In genomic region chr5:111138927-111139565, GRCm38 (mm10) we compare ENCODE assay signal across 8 mouse cellular contexts.
DNase-seq lines count a peak whose midpoint lies in the region; ATAC-seq lines count a peak whose summit lies in the region.

No protein-coding gene starts in this region.

- no peaks in the 10 kb centered on the region for H3K36me3 ChIP-seq in hindbrain, embryonic 10.5 days
- H3K36me3 ChIP-seq in hindbrain, embryonic 16.5 days (ENCODE audit: control insufficient read depth, insufficient read depth, low read length): no peaks in the 10 kb centered on the region
- no peaks in the 10 kb centered on the region for H3K36me3 ChIP-seq in hindbrain, embryonic 13.5 days
- H3K36me3 ChIP-seq in midbrain, embryonic 15.5 days (replicated peaks): no peaks in the 10 kb centered on the region

- peaks cover 6% of the 10 kb centered on the region; the same call in 1 of the 2 replicates for H3K27me3 ChIP-seq in hindbrain, embryonic 10.5 days (ENCODE audit: insufficient read depth, poor library complexity, severe bottlenecking)
- H3K27me3 ChIP-seq in hindbrain, embryonic 16.5 days (replicated peaks; ENCODE audit: control insufficient read depth, insufficient read depth, low read length): no peaks in the 10 kb centered on the region
- H3K27me3 ChIP-seq in hindbrain, embryonic 13.5 days: no peaks in the 10 kb centered on the region
- H3K27me3 ChIP-seq in midbrain, embryonic 15.5 days (replicated peaks): no peaks in the 10 kb centered on the region

- ATAC-seq in hindbrain, embryonic 16.5 days: no peak
- ATAC-seq in hindbrain, embryonic 13.5 days (ENCODE audit: low FRiP score): no peak
- no peak for ATAC-seq in midbrain, embryonic 15.5 days (replicated peaks)
- no peak for ATAC-seq in activated CD4-positive, CD25-positive, alpha-beta regulatory T cell, adult 4 months

- WGBS in hindbrain, embryonic 10.5 days: 62% methylated on average over 7 of the region's 7 CpGs
- 65% methylated on average over 7 of the region's 7 CpGs for WGBS in hindbrain, embryonic 16.5 days
- WGBS in hindbrain, embryonic 13.5 days: 64% methylated on average over 7 of the region's 7 CpGs
- 73% methylated on average over 7 of the region's 7 CpGs for whole genome bisulfite sequencing in midbrain, embryonic 15.5 days

- no peaks in the 10 kb centered on the region for H3K9me3 ChIP-seq in hindbrain, embryonic 10.5 days
- H3K9me3 ChIP-seq in hindbrain, embryonic 16.5 days (ENCODE audit: control insufficient read depth, low read length): no peaks in the 10 kb centered on the region
- H3K9me3 ChIP-seq in hindbrain, embryonic 13.5 days: no peaks in the 10 kb centered on the region
- no peaks in the 10 kb centered on the region for H3K9me3 ChIP-seq in midbrain, embryonic 15.5 days

- DNase-seq in hindbrain, embryonic 10.5 days (ENCODE audit: low spot score): no peak
- DNase-seq in liver: peak; percentile 21
- DNase-seq in adrenal gland, adult 18-20 months (ENCODE audit: low spot score in 2 of 2): no peak
- DNase-seq in ovary, postnatal 14 days (ENCODE audit: low spot score): no peak

- H3K4me1 ChIP-seq in hindbrain, embryonic 10.5 days (replicated peaks): peaks cover 64% of the 10 kb centered on the region
- H3K4me1 ChIP-seq in hindbrain, embryonic 16.5 days (ENCODE audit: control insufficient read depth, insufficient read depth, low read depth, low read length): peaks cover 44% of the 10 kb centered on the region
- H3K4me1 ChIP-seq in hindbrain, embryonic 13.5 days (replicated peaks): peaks cover 55% of the 10 kb centered on the region
- peaks cover 47% of the 10 kb centered on the region for H3K4me1 ChIP-seq in midbrain, embryonic 15.5 days

- no peak overlapping the region for H3K4me2 ChIP-seq in hindbrain, embryonic 16.5 days (ENCODE audit: low read length)
- no peak overlapping the region for H3K4me2 ChIP-seq in hindbrain, embryonic 13.5 days
- no peak overlapping the region for H3K4me2 ChIP-seq in midbrain, embryonic 15.5 days

- no peak overlapping the region for H3K4me3 ChIP-seq in hindbrain, embryonic 10.5 days
- no peak overlapping the region for H3K4me3 ChIP-seq in hindbrain, embryonic 16.5 days (ENCODE audit: low read length)
- H3K4me3 ChIP-seq in hindbrain, embryonic 13.5 days: no peak overlapping the region
- no peak overlapping the region for H3K4me3 ChIP-seq in midbrain, embryonic 15.5 days

- H3K9ac ChIP-seq in hindbrain, embryonic 16.5 days (ENCODE audit: low read depth, low read length): no peak overlapping the region
- no peak overlapping the region for H3K9ac ChIP-seq in hindbrain, embryonic 13.5 days
- H3K9ac ChIP-seq in midbrain, embryonic 15.5 days: no peak overlapping the region

- peak overlapping the region; percentile 73 for H3K27ac ChIP-seq in hindbrain, embryonic 10.5 days
- H3K27ac ChIP-seq in hindbrain, embryonic 16.5 days (ENCODE audit: low read depth, low read length): no peak overlapping the region
- peak overlapping the region; percentile 56 for H3K27ac ChIP-seq in hindbrain, embryonic 13.5 days
- 0 out of 2 replicates have a peak overlapping the region, but pooled peaks have one; percentile 19 for H3K27ac ChIP-seq in midbrain, embryonic 15.5 days
